Mouse (Mus musculus) spleen, postnatal 36 days (tissue): ENCODE measurements around the gene Eif4e.

Experiments
- DNase-seq, 2 experiments: peaks; one replicate each; pipeline ENCODE4 v3.0.0; 2022; ENCODE audit warnings: low spot score in 2 of 2, mixed read lengths in 1 of 2

Gene Eif4e

GRCm38 (mm10) chr3:138526073-138526915 lies at the start of gene Eif4e:
Gene Eif4e (plus strand): TSS chr3:138526179.
- DNase-seq = peak; percentile 3 to 26

GRCm38 (mm10) chr3:138479489-138479888 lies 46.5 kb upstream of the Eif4e start:
- no peak for DNase-seq

GRCm38 (mm10) chr3:138481526-138482284 lies 44.3 kb upstream of the Eif4e start:
- DNase-seq = no peak

- DNase-seq = no peak
Measured at GRCm38 (mm10) chr3:138483240-138483639, 42.7 kb upstream of the Eif4e start.

- peak in 1 of 2 experiments; percentile 30 for DNase-seq
Measured at GRCm38 (mm10) chr3:138488584-138489326, 37.2 kb upstream of the Eif4e start.

DNA sequence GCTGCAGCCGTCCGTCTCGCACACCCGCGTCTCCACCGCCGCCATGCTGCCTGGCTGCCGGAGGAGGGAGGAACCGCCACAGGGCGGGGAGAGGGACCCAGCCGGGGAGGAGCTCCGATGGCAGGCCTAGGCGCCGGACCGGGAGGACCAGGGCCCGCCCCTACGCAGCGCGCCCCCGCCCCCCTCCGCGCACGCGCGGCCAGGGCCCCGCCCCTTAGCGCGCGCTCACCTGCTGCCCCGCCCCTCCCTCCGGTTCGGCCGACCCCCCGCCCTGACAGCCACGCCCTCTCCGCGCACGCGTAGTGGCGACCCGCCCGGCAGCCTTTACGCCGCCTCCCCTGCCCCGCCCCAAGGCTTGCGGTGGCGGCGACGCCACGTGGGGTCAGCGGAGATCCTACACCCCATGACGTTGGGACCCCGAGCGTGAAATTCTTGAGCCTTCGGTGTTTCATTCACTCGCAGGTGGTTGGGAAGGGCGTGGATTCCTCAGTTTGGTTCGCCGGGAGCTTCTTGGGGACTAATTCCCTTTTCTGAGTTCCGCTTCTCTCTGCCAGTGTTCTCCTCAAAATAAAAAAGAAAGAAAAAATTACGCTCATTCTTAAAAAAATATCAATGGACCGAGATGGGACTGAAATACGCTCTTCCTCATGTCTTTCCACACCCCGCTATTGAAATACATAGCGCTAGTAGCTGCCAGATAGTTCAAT lies 36.5 kb upstream of the Eif4e start, which contains the start of gene Metap1:
Gene Metap1 (minus strand): TSS at position 189 of the 707 bp plus-strand sequence.
- DNase-seq = peak; percentile 94 to 95

GRCm38 (mm10) chr3:138490034-138490337 lies 36.0 kb upstream of the Eif4e start:
- no peak for DNase-seq

DNA sequence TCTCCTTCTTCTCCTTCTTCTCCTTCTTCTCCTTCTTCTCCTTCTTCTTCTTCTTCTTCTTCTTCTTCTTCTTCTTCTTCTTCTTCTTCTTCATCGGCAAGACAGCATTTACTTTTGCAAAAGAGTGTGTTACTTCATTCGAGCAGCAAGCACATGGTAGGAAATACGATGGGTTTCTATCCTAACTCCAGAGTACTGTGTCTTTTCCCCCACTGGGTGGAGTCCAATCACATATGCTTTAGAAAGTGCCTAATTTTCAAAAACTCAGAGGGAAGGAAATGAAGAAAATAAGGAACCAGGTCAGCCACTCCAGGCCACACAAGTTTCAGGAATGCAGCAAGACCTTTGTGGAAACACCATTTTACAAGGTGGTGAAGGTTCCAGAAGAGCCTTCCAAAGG lies 32.3 kb upstream of the Eif4e start:
- DNase-seq = no peak

DNA sequence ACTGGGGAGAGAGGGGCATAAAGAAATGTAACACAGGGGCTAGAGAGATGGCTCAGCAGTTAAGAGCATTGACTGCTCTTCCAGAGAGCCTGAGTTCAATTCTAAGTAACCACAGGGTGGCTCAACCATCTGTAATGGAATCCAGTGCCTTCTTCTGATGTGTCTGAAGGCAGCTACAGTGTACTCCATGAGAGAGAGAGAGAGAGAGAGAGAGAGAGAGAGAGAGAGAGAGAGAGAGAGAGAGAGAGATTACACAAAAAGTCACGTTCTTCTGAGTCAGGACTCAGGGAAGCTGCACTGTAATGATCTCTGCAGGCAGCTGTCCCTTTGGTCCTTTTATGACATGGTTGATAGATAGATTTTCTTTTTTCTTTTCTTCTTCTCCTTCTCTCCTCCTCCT lies 31.4 kb upstream of the Eif4e start:
- DNase-seq = no peak

GRCm38 (mm10) chr3:138495166-138496145 lies 30.5 kb upstream of the Eif4e start:
- DNase-seq = no peak

GRCm38 (mm10) chr3:138498731-138499130 lies 27.2 kb upstream of the Eif4e start:
- no peak for DNase-seq

GRCm38 (mm10) chr3:138499854-138500740 lies 25.9 kb upstream of the Eif4e start:
- no peak for DNase-seq

GRCm38 (mm10) chr3:138503754-138504153 lies 22.2 kb upstream of the Eif4e start:
- DNase-seq = no peak

DNA sequence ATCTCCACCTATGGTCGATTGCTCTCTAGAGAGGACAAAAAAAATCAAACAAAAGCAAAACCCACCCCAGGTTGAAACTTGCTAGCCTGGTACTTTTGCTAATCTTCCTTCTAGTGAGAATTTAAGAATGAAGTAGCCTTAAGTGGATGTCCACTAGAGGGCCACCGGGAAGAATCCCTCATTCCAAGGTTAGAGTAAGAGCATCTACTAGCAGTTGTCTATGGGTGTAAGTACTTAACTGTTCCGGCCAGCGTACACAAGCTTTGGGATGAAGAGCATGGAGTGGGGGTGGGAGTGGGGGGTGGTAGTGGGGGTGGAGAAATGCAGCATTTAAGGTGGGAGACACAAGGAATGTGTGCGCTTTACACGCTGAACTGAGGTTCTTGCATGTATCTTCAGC lies 19.2 kb upstream of the Eif4e start:
- DNase-seq = no peak

GRCm38 (mm10) chr3:138509581-138509980 lies 16.4 kb upstream of the Eif4e start:
- no peak for DNase-seq

GRCm38 (mm10) chr3:138510471-138510870 lies 15.5 kb upstream of the Eif4e start:
- no peak for DNase-seq

DNA sequence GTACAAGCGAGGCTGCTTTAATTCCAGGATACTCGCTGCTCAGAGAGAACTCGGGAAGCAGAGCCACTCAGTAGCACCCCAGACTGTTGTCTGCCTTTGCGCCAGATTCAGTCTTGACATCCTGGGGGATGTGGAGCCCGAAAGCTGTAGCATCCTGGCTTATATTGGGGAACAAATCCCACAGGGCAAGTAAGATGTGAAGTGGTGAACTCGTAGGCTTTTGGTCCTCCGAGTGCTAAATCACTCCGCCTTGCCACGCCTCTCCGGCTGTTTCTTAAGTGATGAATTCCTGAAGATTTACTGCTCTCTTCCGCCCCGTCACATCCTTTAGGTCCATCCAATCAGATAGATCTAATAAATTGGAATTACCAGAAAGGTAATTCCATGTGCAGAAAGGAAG lies 12.7 kb upstream of the Eif4e start:
- no peak for DNase-seq

DNA sequence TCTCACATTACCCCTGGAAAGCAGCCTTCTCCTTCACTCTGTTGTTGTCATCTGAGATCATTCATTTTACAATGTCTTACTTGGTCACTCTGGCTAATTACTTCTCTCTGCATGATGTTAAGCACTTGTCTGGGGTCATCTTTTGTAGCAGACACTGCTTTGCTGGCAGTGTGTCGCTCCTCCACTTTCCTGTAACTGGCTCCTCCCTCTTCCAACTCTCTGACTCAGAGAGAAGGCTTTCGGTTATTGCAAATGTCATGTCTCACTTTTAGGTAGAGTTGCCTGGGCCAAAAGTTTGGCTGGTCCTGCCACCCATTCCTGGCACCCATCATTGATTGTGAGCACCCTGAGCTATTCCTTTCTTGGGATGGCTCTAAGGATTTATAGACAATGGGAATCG lies 11.2 kb upstream of the Eif4e start:
- no peak for DNase-seq

DNA sequence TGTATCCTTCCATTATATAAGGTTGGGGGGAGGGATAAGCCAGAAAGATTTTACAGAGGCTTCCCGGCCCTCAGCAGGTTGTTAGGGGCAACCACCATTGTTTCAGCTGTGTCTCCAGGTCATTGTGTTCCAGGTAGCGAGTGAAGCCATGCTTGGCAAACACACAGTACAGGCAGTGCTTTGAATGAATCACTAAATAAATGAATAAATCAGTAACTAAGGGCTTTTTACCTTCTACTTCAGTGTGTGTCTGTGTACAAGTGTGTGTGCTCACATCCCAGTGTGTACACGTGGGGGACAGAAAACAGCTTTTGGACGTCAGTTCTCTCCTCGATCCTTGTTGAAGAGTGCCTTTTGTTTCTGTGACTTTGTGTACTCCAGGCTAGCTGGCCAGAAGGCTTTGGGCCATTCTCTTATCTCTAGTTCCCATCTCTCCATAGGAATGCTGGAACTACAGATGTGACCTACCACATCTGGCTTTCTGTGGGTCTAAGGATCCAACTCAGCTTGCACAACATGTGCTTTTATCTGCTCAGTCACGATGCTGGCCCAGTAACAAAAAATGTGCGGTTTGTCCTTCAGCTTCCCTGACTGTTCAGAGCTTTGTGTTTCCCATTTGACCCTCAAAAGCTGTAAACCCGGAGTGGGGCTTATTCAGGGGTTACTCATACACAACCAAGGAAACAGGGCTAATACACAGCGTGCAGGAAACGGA lies 10.2 kb upstream of the Eif4e start:
- DNase-seq = no peak
